Mouse (Mus musculus): ENCODE results near the gene Obsl1. TPM values are rescaled to one million over a fixed set of nuclear protein-coding genes. Genes with fewer than 3 reads are reported as not detected.

Obsl1 gene
- polyA plus RNA-seq, 1 experiment from 2014 or later, result 85.1 TPM

- ATAC-seq (ENCODE audit: low FRiP score, low read depth), result no peak
- H3K4me2 ChIP-seq (replicated peaks), result no peak overlapping the region
- peaks cover 23% of the 10 kb centered on the region for H3K4me1 ChIP-seq
- H3K4me3 ChIP-seq, result no peak overlapping the region
- peak overlapping the region; percentile 35; the same call in 1 of the 2 replicates for H3K27ac ChIP-seq
- H3K9me3 ChIP-seq, result no peaks in the 10 kb centered on the region
- H3K27me3 ChIP-seq, result peaks cover 7% of the 10 kb centered on the region; the same call in 1 of the 2 replicates
- H3K9ac ChIP-seq, result no peak overlapping the region
- no peaks in the 10 kb centered on the region; the same call in 1 of the 2 replicates for H3K36me3 ChIP-seq
- 55% methylated on average over 4 of the region's 4 CpGs for WGBS
Measured at GRCm38 (mm10) chr1:75511437-75512210, 5.4 kb upstream of the Obsl1 start.

GRCm38 (mm10) chr1:75510154-75510553 is 3.9 kb upstream of the Obsl1 start:
- Histone ChIP-seq H3K27ac (no peak overlapping the region), H3K4me3 (no peak overlapping the region), H3K4me2 (replicated peaks) (no peak overlapping the region), H3K9me3 (no peaks in the 10 kb centered on the region), H3K9ac (no peak overlapping the region), H3K36me3 (no peaks in the 10 kb centered on the region; the same call in 1 of the 2 replicates), H3K27me3 (peaks cover 7% of the 10 kb centered on the region; the same call in 1 of the 2 replicates), H3K4me1 (peaks cover 26% of the 10 kb centered on the region)
- WGBS, result 73% methylated on average over 5 of the region's 5 CpGs
- no peak for ATAC-seq (ENCODE audit: low FRiP score, low read depth)

GRCm38 (mm10) chr1:75509586-75509985 is 3.3 kb upstream of the Obsl1 start:
- no peak for ATAC-seq (ENCODE audit: low FRiP score, low read depth)
- Histone ChIP-seq H3K4me3 (no peak overlapping the region), H3K4me2 (replicated peaks) (no peak overlapping the region), H3K27ac (no peak overlapping the region), H3K27me3 (peaks cover 7% of the 10 kb centered on the region; the same call in 1 of the 2 replicates), H3K9ac (no peak overlapping the region; the same call in 1 of the 2 replicates), H3K9me3 (no peaks in the 10 kb centered on the region), H3K4me1 (peaks cover 32% of the 10 kb centered on the region), H3K36me3 (no peaks in the 10 kb centered on the region; the same call in 1 of the 2 replicates)
- WGBS, result 54% methylated on average over 20 of the region's 20 CpGs

DNA sequence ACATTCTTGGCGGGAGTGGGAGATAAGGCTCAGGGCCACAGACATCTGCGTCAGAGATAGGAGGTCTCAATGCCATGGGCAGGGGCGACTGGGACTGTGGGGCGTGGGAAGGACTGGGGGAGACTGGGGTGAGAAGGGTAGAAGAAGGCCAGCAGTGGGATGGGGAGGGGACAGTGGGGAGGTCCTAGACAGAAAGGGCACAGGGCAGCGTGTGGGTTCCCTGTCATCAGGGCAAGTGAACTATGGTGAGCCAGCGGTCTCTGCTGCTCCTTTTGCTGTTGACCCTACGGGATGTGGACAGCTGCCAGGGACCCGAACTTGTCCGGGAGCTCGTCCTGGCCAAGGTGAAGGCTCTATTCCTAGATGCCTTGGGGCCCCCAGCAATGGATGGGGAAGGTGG is 754 bp upstream of the Obsl1 start, which contains the start of gene Inha:
TSS of gene Inha (plus strand) at position 72 of the 400 bp plus-strand sequence.
- peaks cover 22% of the 10 kb centered on the region for H3K36me3 ChIP-seq
- H3K27ac ChIP-seq, result peak within 1 kb of the TSS; percentile 99
- H3K4me3 ChIP-seq, result peak within 1 kb of the TSS; percentile 94
- ATAC-seq (ENCODE audit: low FRiP score, low read depth), result no peak
- peak within 1 kb of the TSS; percentile 83 for H3K4me2 ChIP-seq (replicated peaks)
- peaks cover 7% of the 10 kb centered on the region; the same call in 1 of the 2 replicates for H3K27me3 ChIP-seq
- peak within 1 kb of the TSS; percentile 99 for H3K9ac ChIP-seq
- peaks cover 51% of the 10 kb centered on the region for H3K4me1 ChIP-seq
- 74% methylated on average over 10 of the region's 10 CpGs for WGBS
- no peaks in the 10 kb centered on the region for H3K9me3 ChIP-seq

DNA sequence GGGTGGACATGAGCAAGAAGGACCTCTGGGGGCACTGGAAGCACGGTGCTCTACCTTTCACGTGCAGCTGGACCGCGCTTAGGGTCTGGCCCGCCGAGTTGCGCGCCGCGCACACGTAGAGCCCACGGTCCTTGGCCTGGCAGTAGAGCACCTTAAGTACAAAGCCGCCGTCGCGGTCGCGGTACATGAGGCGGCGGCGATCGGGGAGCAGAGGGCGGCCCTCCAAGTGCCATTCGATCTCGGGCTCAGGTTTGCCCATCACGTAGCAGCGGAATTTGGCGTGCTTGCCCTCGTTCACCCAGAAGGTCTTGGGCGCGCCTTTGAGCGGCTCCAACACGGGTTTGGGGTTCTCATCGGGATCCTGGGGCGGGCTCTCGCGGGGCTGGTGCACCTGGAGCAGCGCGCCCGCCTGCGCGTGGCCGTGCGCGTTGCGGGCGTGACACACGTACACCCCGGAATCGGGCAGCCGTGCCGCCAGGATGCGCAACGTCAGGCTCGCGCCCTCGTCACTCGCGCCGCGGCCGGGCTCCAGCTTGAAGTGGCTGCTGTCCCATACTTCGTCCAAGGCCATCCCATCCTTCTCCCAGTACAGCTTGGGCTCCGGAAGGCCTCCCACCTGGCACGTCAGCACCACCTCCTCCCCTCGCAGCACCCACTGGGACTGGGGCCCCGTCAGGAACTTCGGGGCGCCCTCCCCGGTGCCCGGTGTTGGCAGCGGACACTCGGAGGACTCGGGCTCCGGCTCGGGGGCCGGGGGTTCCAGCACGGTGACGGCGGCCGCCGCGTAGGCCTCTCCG is 895 bp downstream of the Obsl1 start:
- H3K4me1 ChIP-seq, result peaks cover 39% of the 10 kb centered on the region
- H3K4me3 ChIP-seq, result peak overlapping the region; percentile 94
- H3K9ac ChIP-seq, result peak overlapping the region; percentile 99
- H3K4me2 ChIP-seq (replicated peaks), result peak overlapping the region; percentile 83
- no peaks in the 10 kb centered on the region for H3K9me3 ChIP-seq
- peak overlapping the region; percentile 99 for H3K27ac ChIP-seq
- H3K27me3 ChIP-seq, result peaks cover 7% of the 10 kb centered on the region; the same call in 1 of the 2 replicates
- H3K36me3 ChIP-seq, result peaks cover 39% of the 10 kb centered on the region
- under 1% methylated on average over 84 of the region's 84 CpGs for WGBS
- peak; percentile 32 for ATAC-seq (ENCODE audit: low FRiP score, low read depth)

DNA sequence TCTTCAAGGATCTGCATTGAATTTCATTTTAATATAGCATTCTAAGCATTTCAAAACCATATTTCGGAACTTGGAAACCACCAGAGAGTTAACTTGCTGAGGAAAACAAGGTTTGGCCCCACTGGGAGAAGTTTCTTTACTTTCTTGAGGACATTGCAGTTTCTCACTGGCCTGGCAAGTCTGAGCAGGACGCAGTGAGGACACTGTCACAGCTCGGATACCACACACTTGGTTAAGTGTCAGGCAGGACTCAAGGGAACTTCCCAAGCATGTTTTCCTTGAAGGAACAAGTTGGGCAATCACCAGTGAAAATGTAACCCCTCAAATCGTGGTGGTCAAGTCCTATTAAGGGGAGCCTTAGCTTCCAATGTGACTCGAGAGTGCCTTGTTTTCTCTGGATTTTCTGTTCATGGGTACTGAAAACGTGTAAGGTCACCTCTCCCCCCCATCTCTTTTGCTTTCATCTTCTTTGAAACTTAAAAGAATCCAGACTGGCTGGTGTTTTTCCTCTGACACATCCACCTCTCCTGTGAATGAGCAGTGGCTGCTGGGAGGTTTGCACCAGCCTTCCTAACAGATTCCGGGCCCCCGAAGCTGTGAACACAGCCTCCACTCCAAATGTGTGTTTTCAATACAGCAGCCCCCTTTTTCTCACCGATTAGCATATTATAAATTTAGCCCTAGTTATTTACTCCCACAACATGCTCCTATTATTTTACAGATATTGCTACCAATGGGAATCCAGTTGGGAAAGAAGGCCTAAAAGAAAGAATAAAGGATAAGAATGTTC is 1.8 kb downstream of the Obsl1 start:
- ATAC-seq (ENCODE audit: low FRiP score, low read depth), result no peak
- peaks cover 48% of the 10 kb centered on the region for H3K36me3 ChIP-seq
- H3K4me3 ChIP-seq, result peak overlapping the region; percentile 94
- H3K4me1 ChIP-seq, result peaks cover 39% of the 10 kb centered on the region
- H3K9ac ChIP-seq, result peak overlapping the region; percentile 99
- 47% methylated on average over 9 of the region's 9 CpGs for WGBS
- H3K27ac ChIP-seq, result peak overlapping the region; percentile 99; the same call in 1 of the 2 replicates
- H3K27me3 ChIP-seq, result 0 out of 2 replicates have a peak, but pooled peaks cover 1% of the 10 kb centered on the region
- no peaks in the 10 kb centered on the region for H3K9me3 ChIP-seq
- H3K4me2 ChIP-seq (replicated peaks), result peak overlapping the region; percentile 83

DNA sequence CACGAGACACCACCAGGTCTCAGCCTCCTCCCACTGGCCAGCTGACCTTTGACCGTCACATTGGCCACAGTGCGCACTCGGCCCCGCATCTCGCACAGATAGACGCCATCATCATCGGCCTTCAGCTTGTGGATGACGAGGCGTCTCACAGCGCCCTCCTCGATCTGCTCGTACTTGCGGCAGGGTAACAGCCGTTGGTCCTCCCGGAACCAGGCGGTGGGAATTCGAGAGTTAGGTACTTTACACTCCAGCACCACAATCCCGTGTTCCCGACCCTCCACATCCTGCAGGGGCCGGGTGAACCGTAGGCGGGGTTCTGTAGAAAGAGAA is 2.6 kb downstream of the Obsl1 start:
- Histone ChIP-seq H3K4me1 (peaks cover 39% of the 10 kb centered on the region), H3K4me3 (peak overlapping the region; percentile 94), H3K9ac (peak overlapping the region; percentile 99; the same call in 1 of the 2 replicates), H3K4me2 (replicated peaks) (peak overlapping the region; percentile 83), H3K27me3 (no peaks in the 10 kb centered on the region), H3K9me3 (no peaks in the 10 kb centered on the region), H3K36me3 (peaks cover 56% of the 10 kb centered on the region), H3K27ac (no peak overlapping the region)
- ATAC-seq (ENCODE audit: low FRiP score, low read depth), result no peak
- WGBS, result 70% methylated on average over 23 of the region's 23 CpGs

DNA sequence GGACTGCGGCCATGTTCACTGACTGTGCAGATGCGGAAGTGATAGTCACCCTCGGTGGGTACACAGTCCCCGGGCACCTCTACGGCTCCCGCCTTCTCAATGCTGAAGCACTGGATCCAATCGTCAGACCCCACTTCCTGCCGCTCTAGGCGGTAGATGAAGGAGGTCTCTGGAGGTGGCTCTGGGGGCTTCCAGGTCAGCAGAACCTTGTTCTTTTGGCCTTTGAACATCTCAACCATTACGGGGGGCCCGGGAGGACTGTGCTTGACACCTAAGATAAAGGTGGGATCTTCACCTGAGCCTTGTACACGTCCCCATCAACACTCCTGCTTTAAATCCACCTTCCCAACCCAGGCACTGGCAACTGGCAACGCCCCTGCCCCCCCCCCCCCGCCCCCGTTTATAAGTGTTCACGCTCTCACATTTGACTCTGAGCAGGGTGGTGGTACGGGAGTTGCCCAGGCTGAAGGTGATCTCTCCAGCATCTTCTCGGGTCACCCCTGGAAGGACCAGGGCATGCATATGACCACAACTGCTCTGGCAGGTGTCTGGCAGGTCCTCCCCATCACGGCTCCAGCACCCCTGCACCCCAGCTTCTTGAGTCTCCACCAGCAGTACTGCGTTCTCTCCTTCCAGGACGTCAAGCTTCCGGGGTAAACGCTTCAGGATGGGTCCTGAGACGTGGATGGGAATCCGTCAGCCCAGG is 3.2 kb downstream of the Obsl1 start:
- Histone ChIP-seq H3K27ac (no peak overlapping the region), H3K9me3 (no peaks in the 10 kb centered on the region), H3K4me2 (replicated peaks) (peak overlapping the region; percentile 83), H3K4me3 (peak overlapping the region; percentile 94), H3K27me3 (no peaks in the 10 kb centered on the region), H3K36me3 (peaks cover 61% of the 10 kb centered on the region), H3K4me1 (peaks cover 39% of the 10 kb centered on the region), H3K9ac (no peak overlapping the region; the same call in 1 of the 2 replicates)
- ATAC-seq (ENCODE audit: low FRiP score, low read depth), result no peak
- 85% methylated on average over 25 of the region's 25 CpGs for WGBS

DNA sequence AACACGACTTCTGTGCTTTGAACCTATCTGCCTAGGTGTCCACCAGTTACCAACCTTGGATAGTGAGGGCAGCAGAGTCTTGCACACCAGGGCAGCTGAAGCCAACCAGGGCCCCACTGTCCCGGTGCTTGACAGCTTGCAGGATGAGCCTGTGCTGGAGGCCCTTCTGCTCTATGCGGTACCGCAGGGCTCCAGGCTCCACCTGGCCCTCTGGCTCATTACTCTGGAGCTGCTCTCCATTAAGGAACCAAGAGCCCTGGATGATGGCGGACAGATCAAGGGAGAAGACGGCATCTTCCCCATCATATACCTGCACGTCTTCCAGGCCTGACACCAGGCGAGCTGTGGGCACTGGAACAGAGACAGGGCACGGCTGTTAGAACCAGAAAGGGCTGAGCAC is 4.3 kb downstream of the Obsl1 start:
- ATAC-seq (ENCODE audit: low FRiP score, low read depth), result no peak
- Histone ChIP-seq H3K27me3 (no peaks in the 10 kb centered on the region), H3K4me3 (no peak overlapping the region), H3K9me3 (no peaks in the 10 kb centered on the region), H3K27ac (no peak overlapping the region), H3K9ac (no peak overlapping the region), H3K4me2 (replicated peaks) (no peak overlapping the region), H3K36me3 (peaks cover 73% of the 10 kb centered on the region), H3K4me1 (peaks cover 31% of the 10 kb centered on the region)
- WGBS, result 95% methylated on average over 9 of the region's 9 CpGs

DNA sequence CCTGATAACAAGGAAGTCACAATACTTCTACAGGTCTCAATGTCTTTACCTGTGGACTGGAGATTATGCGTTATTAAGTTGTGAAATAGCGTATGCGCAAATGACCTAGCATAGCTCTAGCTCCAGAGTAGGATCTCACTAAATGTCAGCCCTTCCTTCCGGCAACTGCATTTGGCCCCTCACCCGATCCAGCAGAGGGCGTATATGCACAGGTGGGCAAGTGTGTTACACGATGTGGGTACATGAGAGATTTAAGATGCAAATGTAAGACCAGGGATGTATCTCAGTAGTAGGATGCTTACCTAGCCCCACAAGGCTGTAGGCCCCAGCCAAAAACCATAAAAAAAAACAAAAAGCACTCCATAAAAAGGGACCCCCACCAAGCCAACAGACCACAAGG is 6.8 kb downstream of the Obsl1 start:
- no peak overlapping the region for H3K9ac ChIP-seq
- peaks cover 90% of the 10 kb centered on the region for H3K36me3 ChIP-seq
- 86% methylated on average over 7 of the region's 7 CpGs for WGBS
- H3K4me3 ChIP-seq, result no peak overlapping the region
- H3K9me3 ChIP-seq, result no peaks in the 10 kb centered on the region
- H3K4me1 ChIP-seq, result peaks cover 27% of the 10 kb centered on the region
- H3K4me2 ChIP-seq (replicated peaks), result no peak overlapping the region
- H3K27me3 ChIP-seq, result no peaks in the 10 kb centered on the region
- H3K27ac ChIP-seq, result no peak overlapping the region
- no peak for ATAC-seq (ENCODE audit: low FRiP score, low read depth)

- ATAC-seq (ENCODE audit: low FRiP score, low read depth), result no peak
- Histone ChIP-seq H3K4me3 (no peak overlapping the region), H3K27ac (no peak overlapping the region), H3K36me3 (peaks cover 85% of the 10 kb centered on the region), H3K9me3 (no peaks in the 10 kb centered on the region), H3K9ac (no peak overlapping the region), H3K4me2 (replicated peaks) (no peak overlapping the region), H3K4me1 (peaks cover 22% of the 10 kb centered on the region), H3K27me3 (no peaks in the 10 kb centered on the region)
- 85% methylated on average over 4 of the region's 4 CpGs for WGBS
Measured at GRCm38 (mm10) chr1:75498897-75499296, 7.4 kb downstream of the Obsl1 start.
